Mouse (Mus musculus) heart, adult 10 weeks (tissue): ENCODE measurements around the gene Emsy. TPM values are rescaled to one million over a fixed set of nuclear protein-coding genes. Genes with fewer than 3 reads are reported as not detected.

ENCODE experiments used
- polyA plus RNA-seq: library from polyadenylated mRNA; stranded (reverse); fragments of 350-450 nt; fragmentation: Illumina TruSeq; extraction: RNeasy Lipid Tissue Mini Kit (QIAGEN cat#74804); gene quantifications from one replicate; pipeline ENCODE4 v1.2.3, GENCODE M21; 2014; ENCODE audit warnings: low read depth, low replicate concordance

The Emsy gene
- 29.1 TPM for polyA plus RNA-seq

DNA sequence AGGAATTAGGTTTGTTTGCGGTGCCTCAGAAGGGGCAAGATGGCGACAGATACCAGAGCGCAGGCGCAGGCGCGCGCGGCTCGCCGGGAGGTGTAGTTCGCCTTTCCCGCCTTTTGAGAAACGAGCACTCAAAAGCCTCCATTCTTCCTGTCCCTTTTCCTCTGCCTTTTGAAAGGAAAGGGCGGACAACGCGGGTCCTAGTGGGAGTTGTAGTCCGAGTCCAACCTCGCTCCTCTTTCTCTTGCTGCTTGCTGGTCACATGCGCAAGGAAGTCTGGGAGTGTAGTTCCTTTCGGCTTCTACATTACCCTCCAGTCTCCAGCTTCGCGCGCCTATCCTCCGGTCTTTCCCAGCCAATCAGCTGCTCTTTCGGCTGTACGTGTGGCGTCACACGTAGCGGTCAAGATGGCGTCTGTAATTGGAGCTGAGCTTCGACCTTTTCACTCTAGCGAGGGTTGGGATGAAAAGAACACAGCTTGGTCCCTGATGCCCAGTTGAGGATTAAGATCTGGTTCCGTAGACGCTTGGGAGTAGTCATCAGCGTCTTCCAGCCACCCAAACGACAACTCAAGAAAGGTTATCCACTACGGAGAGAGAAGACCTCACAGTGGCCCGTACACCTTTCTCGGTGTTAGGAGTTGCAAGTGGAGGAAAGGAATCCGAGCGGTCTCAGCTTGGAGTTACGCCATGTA, at the start of gene Emsy:
TSS of gene Emsy (minus strand) at position 253 of the 691 bp plus-strand sequence.

DNA sequence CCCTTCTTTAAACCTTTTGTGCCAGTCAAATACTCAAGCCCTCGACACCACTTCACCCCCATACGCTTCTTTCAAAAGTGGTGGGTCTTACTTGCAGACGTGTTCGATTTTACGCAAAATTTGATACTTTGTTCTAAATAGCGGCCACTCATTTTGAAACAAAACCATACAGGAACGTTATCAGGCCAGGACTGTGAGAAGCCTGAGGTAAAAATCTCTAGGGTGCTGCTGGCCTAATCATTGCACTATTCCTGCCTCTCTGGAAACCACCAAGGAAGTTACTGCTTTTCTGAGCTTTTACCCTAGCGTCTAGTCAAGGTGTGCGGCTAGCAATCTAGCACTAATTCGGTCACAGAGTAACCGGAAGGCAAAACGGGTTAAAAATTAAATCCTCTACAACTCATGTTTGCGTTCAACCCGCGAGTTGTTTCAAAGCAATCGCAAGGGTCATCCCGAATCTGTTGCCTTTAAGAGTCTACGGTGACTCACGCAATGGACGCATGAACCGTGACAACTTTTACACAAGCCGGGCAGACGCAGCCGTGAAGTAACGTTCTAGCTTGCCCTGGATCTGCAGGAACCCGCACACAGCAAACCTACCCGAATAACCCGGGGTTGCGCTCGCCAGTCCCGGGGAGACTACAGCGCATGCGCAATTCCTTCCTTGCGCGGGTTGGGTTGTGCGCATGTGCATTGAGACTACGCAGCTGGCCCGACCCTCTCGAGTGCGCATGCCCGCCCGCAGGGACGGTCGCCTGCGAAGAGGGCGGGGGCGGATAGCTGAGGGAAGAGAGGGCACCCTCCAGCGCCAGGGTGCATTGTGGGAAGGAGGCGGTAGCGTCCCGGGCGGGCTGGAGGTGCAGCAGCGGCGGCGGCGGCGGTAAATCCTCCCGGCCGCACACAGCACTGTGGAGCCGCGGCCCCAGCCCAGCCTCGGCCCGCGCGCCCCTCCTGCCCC, 46.0 kb upstream of the Emsy start, which contains the start of gene Thap12:
TSS of gene Thap12 (plus strand) at position 821 of the 958 bp plus-strand sequence.

Other genes with a start within 250 kb of the Emsy start
- gene Gucy2d, start 216.4 kb downstream of the Emsy start, polyA plus RNA-seq, result not detected
- 11.4 TPM for gene Lrrc32, start 167.5 kb downstream of the Emsy start, polyA plus RNA-seq
- gene Thap12, start 46.3 kb upstream of the Emsy start, polyA plus RNA-seq, result 81.5 TPM
- 5.3 TPM for gene Wnt11, start 178.3 kb upstream of the Emsy start, polyA plus RNA-seq